Mouse (Mus musculus) bone marrow macrophage, adult 2 months (primary cell): ENCODE measurements around the gene Osbpl10.

Source experiments
- CTCF ChIP-seq: IDR thresholded peaks from 2 replicates; pipeline ENCODE4 v1.5.1; 2012; ENCODE audit warnings: low read depth, mild to moderate bottlenecking, low read length, moderate library complexity
- POLR2A ChIP-seq: IDR thresholded peaks from 2 replicates; pipeline ENCODE4 v1.6.1; 2012; ENCODE audit warnings: mild to moderate bottlenecking, low read depth, low read length, borderline replicate concordance

- no peak for TF ChIP-seq CTCF
- TF ChIP-seq POLR2A = no peak
These were observed 253.1 kb downstream of the Osbpl10 start for GRCm38 (mm10) chr9:115231476-115231875.
